Mouse (Mus musculus): ENCODE measurements at regions not wholly inside any gene's neighbourhood (a gene's known extent, or its start where the extent isn't known, plus 50 kb on each side); places are given as distances from the start of the nearest gene placed in this dataset.

- TF ChIP-seq RAD21 (IDR thresholded peaks at IDR 0.05; ENCODE audit: low read depth, low read length), result no peak
- TF ChIP-seq POLR2AphosphoS5 (IDR thresholded peaks at IDR 0.05; ENCODE audit: borderline replicate concordance, low read depth, low read length), result no peak
- TF ChIP-seq CTCF (IDR thresholded peaks at IDR 0.05 in 2 of 3, conservative IDR thresholded peaks at IDR 0.05 in 1 of 3; ENCODE audit: control insufficient read depth in 1 of 3, insufficient read depth in 1 of 3, low read depth in 2 of 3, low read length in 3 of 3, poor library complexity in 1 of 3, severe bottlenecking in 1 of 3), result no peak
- TF ChIP-seq MAX (IDR thresholded peaks at IDR 0.05; ENCODE audit: low read length), result no peak
- TF ChIP-seq POLR2A (IDR thresholded peaks at IDR 0.05; ENCODE audit: control insufficient read depth in 1 of 2, insufficient read depth in 1 of 2, low read depth in 1 of 2, low read length in 2 of 2, poor library complexity in 1 of 2), result no peak
- TF ChIP-seq ETS1 (IDR thresholded peaks at IDR 0.05; ENCODE audit: low read depth, low read length), result no peak
- TF ChIP-seq GATA1 (IDR thresholded peaks at IDR 0.05; ENCODE audit: low read depth, low read length), result no peak
- TF ChIP-seq USF1 (IDR thresholded peaks at IDR 0.05; ENCODE audit: low read depth, low read length), result no peak
- TF ChIP-seq MXI1 (IDR thresholded peaks at IDR 0.05; ENCODE audit: low read depth, low read length), result no peak
Measured at GRCm38 (mm10) chr1:194878440-194878839, 60.2 kb upstream of the Cd34 start.

All from MEL (cell line).